Mouse (Mus musculus): ENCODE data around the gene Wt1. TPM values are rescaled to one million over a fixed set of nuclear protein-coding genes. Genes with fewer than 3 reads are reported as not detected.
A peak's percentile ranks its signal among the peaks of the same experiment; 100 is the strongest.

Gene Wt1
- polyA plus RNA-seq, 1 experiment from 2014 or later, result 0.49 TPM

- Histone ChIP-seq H3K4me1 (replicated peaks) (no peaks in the 10 kb centered on the region), H3K4me2 (no peak overlapping the region), H3K27me3 (0 out of 2 replicates have a peak, but pooled peaks cover 3% of the 10 kb centered on the region), H3K9ac (replicated peaks) (no peak overlapping the region), H3K4me3 (replicated peaks) (no peak overlapping the region), H3K36me3 (no peaks in the 10 kb centered on the region), H3K9me3 (no peaks in the 10 kb centered on the region), H3K27ac (no peak overlapping the region)
- ATAC-seq (ENCODE audit: insufficient number of reproducible peaks, insufficient read depth, low FRiP score, low TSS enrichment, low read depth), result no peak
- WGBS, result 79% methylated on average over 7 of the region's 7 CpGs
Measured at GRCm38 (mm10) chr2:105099410-105099809, 26.9 kb upstream of the Wt1 start.

DNA sequence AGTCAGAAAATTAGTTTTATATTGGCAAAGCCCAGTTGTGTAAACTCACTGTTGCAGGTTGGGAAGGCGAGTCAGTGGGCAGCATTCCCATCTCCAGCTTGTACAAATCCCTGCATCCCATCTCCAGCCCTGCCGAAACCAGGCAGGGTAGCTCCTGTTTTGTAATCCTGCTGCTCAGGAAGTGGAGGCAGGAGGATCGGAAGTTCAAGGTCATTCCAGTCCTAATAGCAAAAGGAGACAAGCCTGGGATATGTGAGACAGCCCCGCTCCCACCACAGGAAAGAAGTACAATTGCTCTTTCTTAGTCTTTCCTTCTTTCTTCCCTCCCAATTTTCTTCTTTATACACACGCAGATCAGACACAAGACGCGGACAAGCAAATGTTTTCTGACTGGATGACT, 25.8 kb upstream of the Wt1 start:
- Histone ChIP-seq H3K36me3 (no peaks in the 10 kb centered on the region), H3K4me3 (replicated peaks) (no peak overlapping the region)
- WGBS, result 69% methylated on average over 7 of the region's 7 CpGs

DNA sequence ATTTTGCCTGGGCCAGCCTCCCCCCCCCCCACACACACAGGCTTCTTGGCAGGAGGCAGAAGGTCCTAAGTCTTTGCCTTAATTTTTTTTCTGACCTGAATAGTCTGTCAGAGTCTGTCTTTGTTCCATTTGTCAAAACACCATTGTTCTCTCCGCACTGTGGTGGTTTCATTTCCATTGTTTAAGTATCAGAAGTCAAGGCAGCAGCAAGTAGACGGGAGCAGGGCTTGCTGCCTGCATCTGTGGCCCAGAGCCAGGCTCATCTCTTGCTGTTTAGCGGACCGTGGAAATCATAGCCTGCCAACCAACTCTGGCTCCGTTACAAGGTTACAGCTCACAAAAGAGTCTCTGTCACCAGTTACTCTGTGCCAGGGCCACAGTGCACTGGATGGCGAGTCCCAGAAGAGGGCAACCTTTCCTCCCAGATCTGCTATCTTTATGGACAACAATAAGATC, 17.6 kb upstream of the Wt1 start:
- Histone ChIP-seq H3K4me2 (no peak overlapping the region), H3K4me3 (replicated peaks) (no peak overlapping the region), H3K4me1 (replicated peaks) (no peaks in the 10 kb centered on the region), H3K27me3 (peaks cover 28% of the 10 kb centered on the region), H3K9ac (replicated peaks) (no peak overlapping the region), H3K9me3 (no peaks in the 10 kb centered on the region), H3K27ac (no peak overlapping the region), H3K36me3 (no peaks in the 10 kb centered on the region)
- ATAC-seq (ENCODE audit: insufficient number of reproducible peaks, insufficient read depth, low FRiP score, low TSS enrichment, low read depth), result no peak
- 47% methylated on average over 6 of the region's 6 CpGs for WGBS

More for the DNA sequence above, 25.8 kb upstream of the Wt1 start:
- Histone ChIP-seq H3K4me1 (replicated peaks) (no peaks in the 10 kb centered on the region), H3K9ac (replicated peaks) (no peak overlapping the region), H3K9me3 (no peaks in the 10 kb centered on the region), H3K27me3 (0 out of 2 replicates have a peak, but pooled peaks cover 3% of the 10 kb centered on the region), H3K27ac (no peak overlapping the region), H3K4me2 (no peak overlapping the region)
- no peak for ATAC-seq (ENCODE audit: insufficient number of reproducible peaks, insufficient read depth, low FRiP score, low TSS enrichment, low read depth)

DNA sequence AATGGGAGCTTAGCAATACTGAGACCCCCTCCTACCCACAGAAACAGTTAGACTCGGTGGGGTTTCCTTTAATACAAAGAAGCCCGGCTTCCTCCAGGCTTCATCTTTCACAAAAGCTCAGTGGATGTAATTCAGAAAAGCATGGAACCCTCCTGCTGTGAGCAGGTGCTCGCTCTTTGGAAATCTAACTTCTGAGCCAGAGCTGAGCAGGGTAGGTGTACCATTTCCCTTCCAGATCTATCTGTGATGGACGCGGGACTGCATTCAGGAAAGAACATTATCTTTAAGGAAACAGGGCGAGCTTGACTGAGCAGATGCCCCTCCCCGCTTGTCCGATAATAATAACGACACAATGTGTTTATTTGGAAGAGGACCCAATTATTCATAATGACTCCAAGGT, 12.3 kb upstream of the Wt1 start:
- no peak for ATAC-seq (ENCODE audit: insufficient number of reproducible peaks, insufficient read depth, low FRiP score, low TSS enrichment, low read depth)
- 37% methylated on average over 9 of the region's 9 CpGs for WGBS

DNA sequence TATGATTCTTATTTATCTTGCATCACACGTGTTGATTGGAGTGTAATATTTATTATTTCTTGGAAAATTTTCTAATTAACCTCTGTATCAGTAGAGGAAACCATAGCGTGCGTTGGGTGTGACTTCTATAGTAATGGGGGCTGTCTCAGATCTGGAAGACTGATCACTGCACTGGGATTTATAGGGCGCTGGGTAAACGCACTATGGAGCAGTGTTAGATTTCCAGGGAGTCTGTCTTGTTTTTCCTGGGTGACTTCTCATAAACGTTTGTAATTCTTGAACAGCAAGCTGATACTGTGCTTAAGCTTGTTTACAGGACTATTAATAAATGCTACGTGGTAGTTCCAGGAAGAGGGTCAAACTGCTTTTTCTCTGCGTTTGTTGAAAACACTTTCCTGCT, 8.7 kb upstream of the Wt1 start:
- Histone ChIP-seq H3K9me3 (no peaks in the 10 kb centered on the region), H3K4me2 (no peak overlapping the region), H3K27ac (no peak overlapping the region), H3K9ac (replicated peaks) (no peak overlapping the region), H3K36me3 (no peaks in the 10 kb centered on the region), H3K27me3 (peaks cover 86% of the 10 kb centered on the region), H3K4me3 (replicated peaks) (no peak overlapping the region), H3K4me1 (replicated peaks) (peaks cover under 1% of the 10 kb centered on the region; the same call in 1 of the 2 replicates)
- no peak for ATAC-seq (ENCODE audit: insufficient number of reproducible peaks, insufficient read depth, low FRiP score, low TSS enrichment, low read depth)
- 42% methylated on average over 8 of the region's 8 CpGs for WGBS

More for the DNA sequence above, 12.3 kb upstream of the Wt1 start:
- H3K9ac ChIP-seq (replicated peaks), result no peak overlapping the region
- no peak overlapping the region for H3K27ac ChIP-seq
- no peaks in the 10 kb centered on the region for H3K36me3 ChIP-seq
- no peaks in the 10 kb centered on the region for H3K9me3 ChIP-seq
- no peak overlapping the region for H3K4me2 ChIP-seq
- H3K4me1 ChIP-seq (replicated peaks), result no peaks in the 10 kb centered on the region
- peaks cover 67% of the 10 kb centered on the region for H3K27me3 ChIP-seq
- H3K4me3 ChIP-seq (replicated peaks), result no peak overlapping the region

GRCm38 (mm10) chr2:105122216-105122615, 4.1 kb upstream of the Wt1 start:
- no peak for ATAC-seq (ENCODE audit: insufficient number of reproducible peaks, insufficient read depth, low FRiP score, low TSS enrichment, low read depth)
- Histone ChIP-seq H3K9me3 (no peaks in the 10 kb centered on the region), H3K36me3 (no peaks in the 10 kb centered on the region), H3K27me3 (peaks cover 95% of the 10 kb centered on the region), H3K4me3 (replicated peaks) (no peak overlapping the region), H3K4me2 (no peak overlapping the region), H3K4me1 (replicated peaks) (peaks cover 16% of the 10 kb centered on the region), H3K27ac (no peak overlapping the region), H3K9ac (replicated peaks) (no peak overlapping the region)
- WGBS, result 2% methylated on average over 8 of the region's 8 CpGs

GRCm38 (mm10) chr2:105122886-105123285, 3.4 kb upstream of the Wt1 start:
- Histone ChIP-seq H3K27ac (no peak overlapping the region), H3K4me2 (peak overlapping the region; percentile 36), H3K4me1 (replicated peaks) (peaks cover 22% of the 10 kb centered on the region), H3K27me3 (peaks cover 98% of the 10 kb centered on the region), H3K9ac (replicated peaks) (no peak overlapping the region), H3K9me3 (no peaks in the 10 kb centered on the region), H3K36me3 (no peaks in the 10 kb centered on the region), H3K4me3 (replicated peaks) (peak overlapping the region; percentile 21)
- ATAC-seq (ENCODE audit: insufficient number of reproducible peaks, insufficient read depth, low FRiP score, low TSS enrichment, low read depth), result no peak
- WGBS, result under 1% methylated on average over 27 of the region's 27 CpGs

DNA sequence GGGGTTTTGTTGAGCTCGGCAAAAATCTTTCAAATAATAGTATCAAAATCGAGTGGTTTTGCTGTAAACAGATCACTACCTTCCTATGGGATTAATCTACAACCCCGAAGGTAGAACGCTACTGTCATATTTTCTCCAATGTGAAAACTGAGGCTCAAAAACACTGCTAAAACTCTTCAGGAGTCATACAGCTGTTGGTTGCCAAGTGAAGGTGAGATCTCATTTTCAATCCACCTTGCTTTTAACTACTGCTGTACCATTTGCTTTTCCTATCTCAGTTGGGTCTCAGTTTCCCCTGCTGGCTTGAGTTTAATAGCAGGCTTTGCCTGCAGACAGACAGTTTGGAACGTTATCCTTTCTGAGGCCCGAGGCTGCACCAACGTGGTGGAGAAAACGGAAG, 2.9 kb upstream of the Wt1 start:
- 3% methylated on average over 8 of the region's 8 CpGs for WGBS
- H3K9ac ChIP-seq (replicated peaks), result no peak overlapping the region
- ATAC-seq (ENCODE audit: insufficient number of reproducible peaks, insufficient read depth, low FRiP score, low TSS enrichment, low read depth), result no peak
- H3K27me3 ChIP-seq, result peaks cover 97% of the 10 kb centered on the region
- H3K36me3 ChIP-seq, result no peaks in the 10 kb centered on the region
- H3K4me1 ChIP-seq (replicated peaks), result peaks cover 23% of the 10 kb centered on the region
- H3K9me3 ChIP-seq, result no peaks in the 10 kb centered on the region
- H3K27ac ChIP-seq, result no peak overlapping the region
- no peak overlapping the region for H3K4me2 ChIP-seq
- H3K4me3 ChIP-seq (replicated peaks), result no peak overlapping the region

- peaks cover 23% of the 10 kb centered on the region for H3K4me1 ChIP-seq (replicated peaks)
- H3K27ac ChIP-seq, result no peak overlapping the region
- H3K4me3 ChIP-seq (replicated peaks), result no peak overlapping the region
- no peaks in the 10 kb centered on the region for H3K9me3 ChIP-seq
- H3K9ac ChIP-seq (replicated peaks), result no peak overlapping the region
- H3K4me2 ChIP-seq, result no peak overlapping the region
- H3K36me3 ChIP-seq, result no peaks in the 10 kb centered on the region
- no peak for ATAC-seq (ENCODE audit: insufficient number of reproducible peaks, insufficient read depth, low FRiP score, low TSS enrichment, low read depth)
- peaks cover 97% of the 10 kb centered on the region for H3K27me3 ChIP-seq
- WGBS, result under 1% methylated on average over 9 of the region's 9 CpGs
Measured at GRCm38 (mm10) chr2:105123881-105124280, 2.4 kb upstream of the Wt1 start.

- H3K27ac ChIP-seq, result no peak overlapping the region
- peaks cover 97% of the 10 kb centered on the region for H3K27me3 ChIP-seq
- H3K9ac ChIP-seq (replicated peaks), result no peak overlapping the region
- WGBS, result under 1% methylated on average over 7 of the region's 7 CpGs
- H3K4me1 ChIP-seq (replicated peaks), result peaks cover 23% of the 10 kb centered on the region
- no peaks in the 10 kb centered on the region for H3K36me3 ChIP-seq
- H3K4me2 ChIP-seq, result no peak overlapping the region
- no peak overlapping the region for H3K4me3 ChIP-seq (replicated peaks)
- H3K9me3 ChIP-seq, result no peaks in the 10 kb centered on the region
- no peak for ATAC-seq (ENCODE audit: insufficient number of reproducible peaks, insufficient read depth, low FRiP score, low TSS enrichment, low read depth)
Measured at GRCm38 (mm10) chr2:105124391-105124790, 1.9 kb upstream of the Wt1 start.

GRCm38 (mm10) chr2:105125205-105125604, 1.1 kb upstream of the Wt1 start:
- peaks cover 98% of the 10 kb centered on the region for H3K27me3 ChIP-seq

DNA sequence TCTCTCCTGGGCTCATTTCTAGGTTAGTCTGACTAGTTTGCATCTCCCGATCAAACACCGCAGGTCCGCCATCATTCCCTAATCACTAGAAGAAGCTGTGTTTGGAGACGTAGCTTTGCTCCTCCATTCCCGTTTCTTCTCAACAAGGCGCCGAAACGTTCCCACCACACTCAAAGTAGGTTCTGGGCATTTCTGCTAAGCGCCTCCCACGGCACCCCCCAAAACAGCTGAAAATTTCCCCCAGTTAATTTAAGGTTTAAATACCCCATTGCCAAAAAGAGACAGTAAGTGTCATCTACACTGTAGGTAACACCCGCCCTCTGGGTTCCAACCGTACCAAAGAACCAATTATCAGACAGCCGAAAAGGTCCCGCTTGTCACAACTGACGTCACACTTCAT, 688 bp upstream of the Wt1 start:
- ATAC-seq (ENCODE audit: insufficient number of reproducible peaks, insufficient read depth, low FRiP score, low TSS enrichment, low read depth), result no peak
- no peak overlapping the region; the same call in 1 of the 2 replicates for H3K4me3 ChIP-seq (replicated peaks)
- H3K27ac ChIP-seq, result no peak overlapping the region
- H3K4me2 ChIP-seq, result no peak overlapping the region
- H3K36me3 ChIP-seq, result no peaks in the 10 kb centered on the region
- H3K9me3 ChIP-seq, result no peaks in the 10 kb centered on the region
- no peak overlapping the region for H3K9ac ChIP-seq (replicated peaks)
- H3K4me1 ChIP-seq (replicated peaks), result peaks cover 24% of the 10 kb centered on the region
- 2% methylated on average over 15 of the region's 15 CpGs for WGBS
- peaks cover 98% of the 10 kb centered on the region for H3K27me3 ChIP-seq

More at GRCm38 (mm10) chr2:105125205-105125604, 1.1 kb upstream of the Wt1 start:
- Histone ChIP-seq H3K9me3 (no peaks in the 10 kb centered on the region), H3K4me3 (replicated peaks) (0 out of 2 replicates have a peak overlapping the region, but pooled peaks have one; percentile 0), H3K4me1 (replicated peaks) (peaks cover 23% of the 10 kb centered on the region), H3K9ac (replicated peaks) (no peak overlapping the region), H3K36me3 (no peaks in the 10 kb centered on the region), H3K4me2 (no peak overlapping the region), H3K27ac (no peak overlapping the region)
- 2% methylated on average over 8 of the region's 8 CpGs for WGBS
- no peak for ATAC-seq (ENCODE audit: insufficient number of reproducible peaks, insufficient read depth, low FRiP score, low TSS enrichment, low read depth)
